Mouse (Mus musculus): Measurements from ENCODE around the gene Sit1. TPM values are rescaled to one million over a fixed set of nuclear protein-coding genes. Genes with fewer than 3 reads are reported as not detected.
"Not testable (repeated sequence)": the region's sequence is repeated elsewhere in the genome, so short reads cannot be mapped to it uniquely, and the experiment has no call there.

Sit1 gene
- total RNA-seq, 2 experiments from 2014 or later = not detected

GRCm38 (mm10) chr4:43499407-43500333 lies 16.1 kb upstream of the Sit1 start, which contains the start of gene Arhgef39:
Arhgef39 (minus strand) TSS chr4:43499695.
- DNase-seq (ENCODE audit: low spot score in 2 of 2) = peak; percentile 65 to 75

- DNase-seq (ENCODE audit: low spot score in 2 of 2) = no peak
These were observed 15.4 kb upstream of the Sit1 start for GRCm38 (mm10) chr4:43498983-43499382.

- no peak for DNase-seq (ENCODE audit: low spot score in 2 of 2)
These were observed 14.4 kb upstream of the Sit1 start for GRCm38 (mm10) chr4:43497946-43498345.

GRCm38 (mm10) chr4:43497405-43497804 lies 13.9 kb upstream of the Sit1 start:
- DNase-seq (ENCODE audit: low spot score in 2 of 2) = no peak

- no peak for DNase-seq (ENCODE audit: low spot score in 2 of 2)
These were observed 13.1 kb upstream of the Sit1 start for GRCm38 (mm10) chr4:43496587-43496986.

GRCm38 (mm10) chr4:43493846-43494240 lies 10.3 kb upstream of the Sit1 start:
- no peak for DNase-seq (ENCODE audit: low spot score in 2 of 2)

GRCm38 (mm10) chr4:43493186-43493845 lies 9.8 kb upstream of the Sit1 start:
- DNase-seq (ENCODE audit: low spot score in 2 of 2) = peak; percentile 98 to 99

GRCm38 (mm10) chr4:43492821-43493185 lies 9.3 kb upstream of the Sit1 start, which contains the start of gene Ccdc107:
Ccdc107 (plus strand) TSS chr4:43492900.
- peak; percentile 85 to 91 for DNase-seq (ENCODE audit: low spot score in 2 of 2)

GRCm38 (mm10) chr4:43492101-43492820 lies 8.7 kb upstream of the Sit1 start:
- no peak for DNase-seq (ENCODE audit: low spot score in 2 of 2)

- DNase-seq (ENCODE audit: low spot score in 2 of 2) = no peak
These were observed 7.3 kb upstream of the Sit1 start for GRCm38 (mm10) chr4:43490801-43491200.

- no peak for DNase-seq (ENCODE audit: low spot score in 2 of 2)
These were observed 6.1 kb upstream of the Sit1 start for GRCm38 (mm10) chr4:43489611-43490010.

- not testable (repeated sequence) for DNase-seq (ENCODE audit: low spot score in 2 of 2)
These were observed 2.1 kb upstream of the Sit1 start for GRCm38 (mm10) chr4:43485666-43486065.

- DNase-seq (ENCODE audit: low spot score in 2 of 2) = no peak
These were observed 943 bp downstream of the Sit1 start for GRCm38 (mm10) chr4:43482591-43482990.

- no peak for DNase-seq (ENCODE audit: low spot score in 2 of 2)
These were observed 1.6 kb downstream of the Sit1 start for GRCm38 (mm10) chr4:43481894-43482456.

- DNase-seq (ENCODE audit: low spot score in 2 of 2) = no peak
These were observed 2.5 kb downstream of the Sit1 start for GRCm38 (mm10) chr4:43480985-43481384.

GRCm38 (mm10) chr4:43478906-43479832 lies 4.4 kb downstream of the Sit1 start:
- DNase-seq (ENCODE audit: low spot score in 2 of 2) = peak; percentile 69 to 75

GRCm38 (mm10) chr4:43478534-43478858 lies 5.0 kb downstream of the Sit1 start:
- no peak for DNase-seq (ENCODE audit: low spot score in 2 of 2)

- DNase-seq (ENCODE audit: low spot score in 2 of 2) = peak; percentile 80 to 87
These were observed 5.5 kb downstream of the Sit1 start for GRCm38 (mm10) chr4:43477857-43478533.

- no peak for DNase-seq (ENCODE audit: low spot score in 2 of 2)
These were observed 6.9 kb downstream of the Sit1 start for GRCm38 (mm10) chr4:43476604-43477003.

- no peak for DNase-seq (ENCODE audit: low spot score in 2 of 2)
These were observed 9.9 kb downstream of the Sit1 start for GRCm38 (mm10) chr4:43473636-43474035.

Data from layer of hippocampus, postnatal 10 days (tissue).